In the genomic region with DNA sequence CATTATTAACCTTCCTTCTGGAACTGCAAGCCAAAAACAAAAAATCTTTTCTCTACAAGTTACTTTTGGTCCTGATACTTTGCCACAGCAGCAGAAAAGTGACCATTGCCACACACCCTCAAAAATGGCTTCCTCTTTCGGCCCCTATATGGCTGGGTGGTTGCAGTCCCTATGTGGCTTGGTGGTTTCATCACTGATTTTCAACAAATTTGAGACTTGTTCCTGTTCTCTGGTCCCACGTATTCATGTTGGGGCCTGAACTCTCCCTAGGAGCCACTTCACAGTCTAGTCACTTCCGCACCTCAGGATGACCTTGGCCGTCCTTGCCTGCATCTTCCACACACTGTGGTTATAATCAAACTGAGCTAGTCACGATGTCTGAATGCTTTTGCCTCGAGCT, we compare ENCODE assay signal across 23 mouse cellular contexts. TPM values are rescaled to one million over a fixed set of nuclear protein-coding genes. Genes with fewer than 3 reads are reported as not detected.
DNase-seq lines count a peak whose midpoint lies in the region; ATAC-seq and TF ChIP-seq lines count a peak whose summit lies in the region.
"Had no signal": no experiment of that assay in that cellular context is flagged by ENCODE, and none has a peak within 500 bp of the region (broad histone marks: within the 10 kb centered on the region; RNA-seq: fewer than 3 reads in every experiment).

No protein-coding gene starts in this region.

- no peaks in the 10 kb centered on the region for H3K27me3 ChIP-seq in lung, postnatal 0 days (replicated peaks; ENCODE audit: insufficient read depth, low read length)
- no peaks in the 10 kb centered on the region for H3K27me3 ChIP-seq in hindbrain, embryonic 10.5 days (ENCODE audit: insufficient read depth, poor library complexity, severe bottlenecking)
- H3K27me3 ChIP-seq: heart, embryonic 13.5 days; liver, embryonic 13.5 days had no signal

- no peaks in the 10 kb centered on the region; the same call in 1 of the 2 replicates for H3K79me2 ChIP-seq in macrophage (ENCODE audit: inconsistent target)

- no peak overlapping the region for H3K9ac ChIP-seq in lung, postnatal 0 days (replicated peaks; ENCODE audit: low read depth)
- H3K9ac ChIP-seq: heart, embryonic 13.5 days; liver, embryonic 13.5 days had no signal

- 83% methylated on average over 6 of the region's 6 CpGs for WGBS in lung, postnatal 0 days
- 79% methylated on average over 6 of the region's 6 CpGs for WGBS in lung, adult 2 months
- WGBS in macrophage (ENCODE audit: missing documents), result 12% methylated on average over 6 of the region's 6 CpGs
- 91% methylated on average over 6 of the region's 6 CpGs for WGBS in hindbrain, embryonic 10.5 days

- no peak for TF ChIP-seq POLR2A in lung, adult 2 months (IDR thresholded peaks at IDR 0.05; ENCODE audit: borderline replicate concordance, extremely low read depth, low read depth, low read length)

- no peak overlapping the region for H3K4me2 ChIP-seq in lung, postnatal 0 days (replicated peaks; ENCODE audit: low read depth, low read length)
- H3K4me2 ChIP-seq: heart, embryonic 13.5 days; liver, embryonic 13.5 days had no signal

- no peaks in the 10 kb centered on the region for H3K9me3 ChIP-seq in lung, postnatal 0 days (ENCODE audit: low read length)
- H3K9me3 ChIP-seq in hindbrain, embryonic 10.5 days, result no peaks in the 10 kb centered on the region
- H3K9me3 ChIP-seq: G1E; heart, embryonic 13.5 days; liver, embryonic 13.5 days had no signal

- DNase-seq in lung, postnatal 0 days (ENCODE audit: low spot score), result peak; percentile 43
- DNase-seq in lung, adult 2 months, result no peak
- no peak for DNase-seq in hindbrain, embryonic 10.5 days (ENCODE audit: low spot score)
- no peak for DNase-seq in gastrocnemius, adult 18-20 months (ENCODE audit: low spot score)
- DNase-seq: adrenal gland, adult 8-10 months; cerebellum, adult 18-20 months; heart, postnatal 36 days; kidney, adult 8-10 months; kidney, postnatal 36 days; liver, embryonic 13.5 days had no signal

- H3K27ac ChIP-seq in lung, postnatal 0 days (ENCODE audit: low read length), result no peak overlapping the region
- H3K27ac ChIP-seq in macrophage, result peak overlapping the region; percentile 88
- H3K27ac ChIP-seq in hindbrain, embryonic 10.5 days, result no peak overlapping the region
- H3K27ac ChIP-seq: heart, embryonic 13.5 days; hindbrain, postnatal 0 days; liver, embryonic 13.5 days had no signal

- ATAC-seq in lung, postnatal 0 days, result no peak
- peak; percentile 74 for ATAC-seq in common myeloid progenitor, adult 5-6 weeks (replicated peaks; ENCODE audit: low read depth, poor library complexity, severe bottlenecking)
- ATAC-seq in activated CD4-positive, CD25-positive, alpha-beta regulatory T cell, adult 4 months, result no peak
- ATAC-seq: CD4-positive, CD25-positive, alpha-beta regulatory T cell, adult 4 months; forebrain, embryonic 14.5 days; hindbrain, postnatal 0 days had no signal

- no peaks in the 10 kb centered on the region for H3K36me3 ChIP-seq in lung, postnatal 0 days (ENCODE audit: insufficient read depth, low read length)
- H3K36me3 ChIP-seq in macrophage (ENCODE audit: inconsistent target), result no peaks in the 10 kb centered on the region
- no peaks in the 10 kb centered on the region for H3K36me3 ChIP-seq in hindbrain, embryonic 10.5 days
- H3K36me3 ChIP-seq: G1E; heart, embryonic 13.5 days; liver, embryonic 13.5 days had no signal

- TF ChIP-seq EP300 in lung, postnatal 0 days (IDR thresholded peaks at IDR 0.05), result no peak

- TF ChIP-seq CTCF in lung, postnatal 0 days (IDR thresholded peaks at IDR 0.05), result no peak
- no peak for TF ChIP-seq CTCF in lung, adult 2 months (IDR thresholded peaks at IDR 0.05; ENCODE audit: insufficient read depth, low read length)

- no peaks in the 10 kb centered on the region for H3K4me1 ChIP-seq in lung, postnatal 0 days (ENCODE audit: insufficient read depth, low read depth, low read length)
- no peaks in the 10 kb centered on the region; the same call in 1 of the 2 replicates for H3K4me1 ChIP-seq in lung, adult 2 months (ENCODE audit: control insufficient read depth, insufficient read depth, low read length)
- H3K4me1 ChIP-seq in hindbrain, embryonic 10.5 days (replicated peaks), result no peaks in the 10 kb centered on the region
- H3K4me1 ChIP-seq: heart, embryonic 13.5 days; liver, embryonic 13.5 days had no signal

- H3K4me3 ChIP-seq in lung, postnatal 0 days (ENCODE audit: low read depth, low read length), result no peak overlapping the region
- no peak overlapping the region for H3K4me3 ChIP-seq in lung, adult 2 months (replicated peaks; ENCODE audit: extremely low read depth, low read depth, low read length)
- H3K4me3 ChIP-seq in macrophage (ENCODE audit: inconsistent target), result no peak overlapping the region
- no peak overlapping the region for H3K4me3 ChIP-seq in hindbrain, embryonic 10.5 days
- H3K4me3 ChIP-seq: erythroblast, embryonic 14.5 days; heart, embryonic 13.5 days; liver, embryonic 13.5 days had no signal

RNA-seq across cellular contexts. Expression of a gene that starts 7.4 kb away (rescaled TPM):
- polyA plus RNA-seq in lung, postnatal 0 days (2015; fragmentation: Nextera tagmentation; extraction: Ambion mirVana), result 12.5 and 12.6 TPM in 2 replicates
- polyA plus RNA-seq in lung, adult 2 months (2012; rRNA removed), result 24.7 and 27.9 TPM in 2 replicates
- 0.69 and 2.1 TPM in 2 replicates for total RNA-seq in common myeloid progenitor, adult 5-6 weeks (2017)
- 10 to 100 TPM in 16 of 26 experiments, 1 to 10 TPM in 10; 1.7 to 73.9 (median 16.1) TPM for total RNA-seq in macrophage (2018; cell fraction: chromatin; rRNA removed)
- 10 to 100 TPM in 13 of 26 experiments, 1 to 10 TPM in 13; 2.2 to 46.2 (median 13.9) TPM for total RNA-seq in macrophage (2018; cell fraction: cytosol; rRNA removed)
- total RNA-seq in macrophage (2018; cell fraction: nucleus; rRNA removed), result 100 to 1,000 TPM in 1 of 26 experiments, 10 to 100 TPM in 22, 1 to 10 TPM in 3; 5.7 to 123 (median 28.7) TPM
- polyA plus RNA-seq in macrophage (2018), result 5.9 to 17.4 TPM (median 7.6 TPM) in 3 replicates
- polyA plus RNA-seq in hindbrain, embryonic 10.5 days (2016; fragmentation: Nextera tagmentation; extraction: Ambion mirVana), result 0.21 and 0.29 TPM in 2 replicates
- not detected for polyA plus RNA-seq in activated CD4-positive, CD25-positive, alpha-beta regulatory T cell, adult 4 months (2017; shearing (Covaris generic))
- under 1 TPM; 0.16 to 0.28 TPM for total RNA-seq in gastrocnemius, adult 18-20 months (2021)
- polyA plus RNA-seq: erythroblast, embryonic 14.5 days; neural tube, embryonic 14.5 days had no signal

RNA-seq across cellular contexts. Expression of a gene that starts 29.2 kb away (rescaled TPM):
- polyA plus RNA-seq in lung, postnatal 0 days (2015; fragmentation: Nextera tagmentation; extraction: Ambion mirVana), result 3.6 and 4.7 TPM in 2 replicates
- polyA plus RNA-seq in lung, adult 2 months (2012; rRNA removed), result 7.3 and 16.5 TPM in 2 replicates
- 2.0 and 2.2 TPM in 2 replicates for total RNA-seq in common myeloid progenitor, adult 5-6 weeks (2017)
- 10 to 100 TPM in 16 of 26 experiments, 1 to 10 TPM in 10; 1.4 to 64.1 (median 16.3) TPM for total RNA-seq in macrophage (2018; cell fraction: chromatin; rRNA removed)
- total RNA-seq in macrophage (2018; cell fraction: cytosol; rRNA removed), result 10 to 100 TPM in 13 of 26 experiments, 1 to 10 TPM in 13; 2.0 to 33.1 (median 10.0) TPM
- total RNA-seq in macrophage (2018; cell fraction: nucleus; rRNA removed), result 10 to 100 TPM in 24 of 26 experiments, 1 to 10 TPM in 2; 4.3 to 95.8 (median 29.3) TPM
- polyA plus RNA-seq in macrophage (2018), result 7.2 to 9.0 TPM (median 7.9 TPM) in 3 replicates
- polyA plus RNA-seq in hindbrain, embryonic 10.5 days (2016; fragmentation: Nextera tagmentation; extraction: Ambion mirVana), result not detected in 2 replicates
- polyA plus RNA-seq in activated CD4-positive, CD25-positive, alpha-beta regulatory T cell, adult 4 months (2017; shearing (Covaris generic)), result 1 to 10 TPM in 1 of 2 experiments, not detected in 1; 1.6 TPM
- under 1 TPM in 1 of 2 experiments, not detected in 1; 0.17 TPM for total RNA-seq in gastrocnemius, adult 18-20 months (2021)
- total RNA-seq: hindbrain, postnatal 0 days; layer of hippocampus, postnatal 25 days; left cerebral cortex, postnatal 36 days had no signal
- polyA plus RNA-seq: embryonic facial prominence, embryonic 11.5 days; erythroblast, embryonic 14.5 days; forebrain, embryonic 14.5 days; G1E; hindbrain, postnatal 0 days; neural tube, embryonic 14.5 days had no signal

RNA-seq across cellular contexts. Expression of a gene that starts 41.1 kb away (rescaled TPM):
- 2.4 and 4.3 TPM in 2 replicates for polyA plus RNA-seq in lung, postnatal 0 days (2015; fragmentation: Nextera tagmentation; extraction: Ambion mirVana)
- 0.49 and 0.60 TPM in 2 replicates for polyA plus RNA-seq in lung, adult 2 months (2012; rRNA removed)
- 24.1 and 24.3 TPM in 2 replicates for total RNA-seq in common myeloid progenitor, adult 5-6 weeks (2017)
- 10 to 100 TPM in 6 of 26 experiments, 1 to 10 TPM in 20; 2.9 to 15.9 (median 7.9) TPM for total RNA-seq in macrophage (2018; cell fraction: chromatin; rRNA removed)
- 1 to 10 TPM; 1.1 to 3.2 (median 1.7) TPM for total RNA-seq in macrophage (2018; cell fraction: cytosol; rRNA removed)
- 10 to 100 TPM in 1 of 26 experiments, 1 to 10 TPM in 25; 2.1 to 12.1 (median 3.8) TPM for total RNA-seq in macrophage (2018; cell fraction: nucleus; rRNA removed)
- 1.8 to 4.1 TPM (median 2.8 TPM) in 3 replicates for polyA plus RNA-seq in macrophage (2018)
- polyA plus RNA-seq in hindbrain, embryonic 10.5 days (2016; fragmentation: Nextera tagmentation; extraction: Ambion mirVana), result 11.9 and 13.9 TPM in 2 replicates
- 10 to 100 TPM in 1 of 2 experiments, 1 to 10 TPM in 1; 5.9 to 10.9 TPM for polyA plus RNA-seq in activated CD4-positive, CD25-positive, alpha-beta regulatory T cell, adult 4 months (2017; shearing (Covaris generic))
- under 1 TPM; 0.14 to 0.26 TPM for total RNA-seq in gastrocnemius, adult 18-20 months (2021)

RNA-seq across cellular contexts. Expression of a gene that starts 41.2 kb away (rescaled TPM):
- 12.2 and 13.7 TPM in 2 replicates for polyA plus RNA-seq in lung, postnatal 0 days (2015; fragmentation: Nextera tagmentation; extraction: Ambion mirVana)
- polyA plus RNA-seq in lung, adult 2 months (2012; rRNA removed), result 43.3 and 44.2 TPM in 2 replicates
- total RNA-seq in common myeloid progenitor, adult 5-6 weeks (2017), result 27.4 and 33.1 TPM in 2 replicates
- total RNA-seq in macrophage (2018; cell fraction: chromatin; rRNA removed), result 10 to 100 TPM in 25 of 26 experiments, 1 to 10 TPM in 1; 8.4 to 35.4 (median 19.6) TPM
- 10 to 100 TPM; 11.4 to 33.5 (median 25.0) TPM for total RNA-seq in macrophage (2018; cell fraction: cytosol; rRNA removed)
- 10 to 100 TPM; 12.1 to 46.5 (median 30.3) TPM for total RNA-seq in macrophage (2018; cell fraction: nucleus; rRNA removed)
- 23.9 to 28.3 TPM (median 26.6 TPM) in 3 replicates for polyA plus RNA-seq in macrophage (2018)
- 12.6 TPM in 2 replicates for polyA plus RNA-seq in hindbrain, embryonic 10.5 days (2016; fragmentation: Nextera tagmentation; extraction: Ambion mirVana)
- 10 to 100 TPM; 22.4 to 26.9 TPM for polyA plus RNA-seq in activated CD4-positive, CD25-positive, alpha-beta regulatory T cell, adult 4 months (2017; shearing (Covaris generic))
- total RNA-seq in gastrocnemius, adult 18-20 months (2021), result 10 to 100 TPM; 24.1 to 26.1 TPM

RNA-seq across cellular contexts. Expression of a gene that starts 42.9 kb away (rescaled TPM):
- 6.1 and 6.2 TPM in 2 replicates for polyA plus RNA-seq in lung, postnatal 0 days (2015; fragmentation: Nextera tagmentation; extraction: Ambion mirVana)
- polyA plus RNA-seq in lung, adult 2 months (2012; rRNA removed), result 7.9 and 12.1 TPM in 2 replicates
- 0.05 and 1.7 TPM in 2 replicates for total RNA-seq in common myeloid progenitor, adult 5-6 weeks (2017)
- 10 to 100 TPM in 18 of 26 experiments, 1 to 10 TPM in 8; 2.1 to 29.2 (median 17.1) TPM for total RNA-seq in macrophage (2018; cell fraction: chromatin; rRNA removed)
- total RNA-seq in macrophage (2018; cell fraction: cytosol; rRNA removed), result 10 to 100 TPM in 13 of 26 experiments, 1 to 10 TPM in 13; 3.3 to 27.0 (median 11.1) TPM
- total RNA-seq in macrophage (2018; cell fraction: nucleus; rRNA removed), result 10 to 100 TPM in 22 of 26 experiments, 1 to 10 TPM in 4; 3.8 to 56.3 (median 20.0) TPM
- 12.2 to 15.9 TPM (median 14.4 TPM) in 3 replicates for polyA plus RNA-seq in macrophage (2018)
- 0.37 TPM in 1 of 2 replicates, not detected in the other for polyA plus RNA-seq in hindbrain, embryonic 10.5 days (2016; fragmentation: Nextera tagmentation; extraction: Ambion mirVana)
- polyA plus RNA-seq in activated CD4-positive, CD25-positive, alpha-beta regulatory T cell, adult 4 months (2017; shearing (Covaris generic)), result not detected
- not detected for total RNA-seq in gastrocnemius, adult 18-20 months (2021)
- total RNA-seq: hindbrain, postnatal 0 days; layer of hippocampus, postnatal 25 days; left cerebral cortex, postnatal 36 days had no signal
- polyA plus RNA-seq: embryonic facial prominence, embryonic 11.5 days; erythroblast, embryonic 14.5 days; forebrain, embryonic 14.5 days; hindbrain, postnatal 0 days; neural tube, embryonic 14.5 days had no signal
